Mouse (Mus musculus): Measurements from ENCODE around the gene Ston2. TPM values are rescaled to one million over a fixed set of nuclear protein-coding genes. Genes with fewer than 3 reads are reported as not detected.
"Not testable (repeated sequence)": the region's sequence is repeated elsewhere in the genome, so short reads cannot be mapped to it uniquely, and the experiment has no call there.

The Ston2 gene
- polyA plus RNA-seq, 1 experiment from 2014 or later, result 9.8 TPM

DNA sequence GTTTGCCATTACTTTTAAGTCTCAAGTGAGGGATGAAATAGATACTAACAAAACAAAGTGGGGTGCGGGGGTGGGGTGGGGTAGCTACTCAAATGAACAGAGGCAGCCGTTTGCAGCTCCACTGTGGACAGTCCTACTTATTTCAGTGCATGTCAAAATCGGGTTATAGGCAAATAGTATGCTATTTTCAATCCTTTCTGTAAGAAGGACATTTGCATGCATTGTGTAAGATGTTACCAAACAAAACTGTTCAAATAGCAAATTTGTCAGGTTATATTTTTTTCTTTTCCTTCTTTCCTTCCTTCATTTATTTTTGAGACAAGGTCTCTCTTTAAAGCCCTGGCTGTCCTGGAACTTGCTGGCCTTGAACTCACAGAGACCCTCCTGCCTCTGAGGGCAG lies 16.1 kb upstream of the Ston2 start:
- Histone ChIP-seq H3K36me3 (peaks cover 18% of the 10 kb centered on the region), H3K27me3 (replicated peaks) (no peaks in the 10 kb centered on the region), H3K4me2 (no peak overlapping the region), H3K9me3 (no peaks in the 10 kb centered on the region), H3K4me1 (no peaks in the 10 kb centered on the region), H3K27ac (no peak overlapping the region), H3K9ac (no peak overlapping the region), H3K4me3 (replicated peaks) (no peak overlapping the region)
- no peak for ATAC-seq (ENCODE audit: insufficient read depth, low FRiP score, low read depth)
- 75% methylated on average over 3 of the region's 3 CpGs for WGBS

DNA sequence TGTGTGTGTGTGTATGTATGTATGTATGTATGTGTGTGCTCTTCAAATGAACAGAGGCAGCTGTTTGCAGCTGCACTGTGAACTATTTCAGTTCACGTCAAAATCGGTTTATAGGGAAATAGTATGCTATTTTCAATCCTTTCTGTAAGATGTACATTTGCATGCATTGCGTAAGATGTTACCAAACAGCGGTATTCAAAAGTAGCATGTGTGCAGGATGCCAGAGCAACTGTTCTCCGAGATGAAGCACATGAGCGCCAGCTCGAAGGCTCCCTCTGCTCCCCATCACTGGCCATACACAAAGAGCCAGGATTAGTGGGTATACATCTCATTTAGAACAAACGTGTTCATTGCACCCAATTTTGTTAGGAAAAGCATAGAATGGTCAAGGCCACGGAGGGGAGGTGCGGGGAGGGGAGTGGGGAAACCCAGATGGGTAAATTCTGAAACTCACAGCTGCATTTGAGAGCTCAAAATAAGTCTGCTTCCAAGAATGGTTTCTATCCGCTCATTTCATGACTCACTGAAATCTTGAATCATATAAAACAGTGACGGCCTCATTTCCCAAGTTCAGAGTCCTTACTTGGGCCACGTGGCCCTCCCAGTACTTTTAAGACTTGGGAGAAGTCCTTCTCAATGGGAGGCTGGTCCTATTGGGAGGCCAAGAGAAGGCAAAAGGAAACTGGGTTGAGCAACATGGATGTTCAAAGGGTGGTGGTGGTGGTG lies 15.2 kb upstream of the Ston2 start:
- H3K9ac ChIP-seq, result no peak overlapping the region
- no peak overlapping the region for H3K4me3 ChIP-seq (replicated peaks)
- H3K4me1 ChIP-seq, result no peaks in the 10 kb centered on the region
- no peak overlapping the region for H3K4me2 ChIP-seq
- no peak overlapping the region for H3K27ac ChIP-seq
- H3K27me3 ChIP-seq (replicated peaks), result no peaks in the 10 kb centered on the region
- no peaks in the 10 kb centered on the region for H3K9me3 ChIP-seq
- 77% methylated on average over 13 of the region's 13 CpGs for WGBS
- ATAC-seq (ENCODE audit: insufficient read depth, low FRiP score, low read depth), result no peak
- H3K36me3 ChIP-seq, result peaks cover 9% of the 10 kb centered on the region; the same call in 1 of the 2 replicates

DNA sequence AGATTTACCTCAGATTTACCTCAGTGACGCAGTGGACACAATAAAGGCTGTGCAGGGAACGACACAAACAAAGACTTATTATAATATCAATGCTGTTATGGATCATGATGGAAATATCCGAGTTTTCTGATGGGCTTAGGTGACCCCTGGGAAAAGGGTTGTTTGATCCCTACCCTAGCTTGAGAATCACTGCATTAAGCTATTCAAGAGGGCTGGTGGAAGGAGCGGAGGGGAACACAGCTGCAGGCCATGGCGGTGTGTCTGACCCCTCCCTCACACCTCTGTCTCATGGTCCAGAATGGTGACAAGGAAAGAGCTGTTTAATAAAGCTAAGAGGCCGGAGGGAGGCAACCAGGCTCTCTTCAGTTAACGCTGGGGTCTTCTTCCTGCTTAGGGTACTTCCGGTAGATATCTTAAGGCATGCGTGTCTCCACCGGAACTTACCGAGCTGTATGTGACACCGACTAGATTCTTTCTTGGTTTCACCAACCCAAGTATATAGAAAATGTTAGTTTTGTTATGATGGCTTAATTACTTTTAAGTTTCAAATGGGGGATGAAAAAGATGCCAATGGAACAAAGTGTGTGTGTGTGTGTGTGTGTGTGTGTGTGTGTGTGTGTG lies 14.5 kb upstream of the Ston2 start:
- H3K9me3 ChIP-seq, result no peaks in the 10 kb centered on the region
- no peak overlapping the region for H3K27ac ChIP-seq
- no peaks in the 10 kb centered on the region for H3K27me3 ChIP-seq (replicated peaks)
- H3K9ac ChIP-seq, result no peak overlapping the region
- H3K36me3 ChIP-seq, result peaks cover 7% of the 10 kb centered on the region; the same call in 1 of the 2 replicates
- no peaks in the 10 kb centered on the region for H3K4me1 ChIP-seq
- ATAC-seq (ENCODE audit: insufficient read depth, low FRiP score, low read depth), result no peak
- H3K4me2 ChIP-seq, result no peak overlapping the region
- 86% methylated on average over 12 of the region's 12 CpGs for WGBS
- no peak overlapping the region for H3K4me3 ChIP-seq (replicated peaks)

DNA sequence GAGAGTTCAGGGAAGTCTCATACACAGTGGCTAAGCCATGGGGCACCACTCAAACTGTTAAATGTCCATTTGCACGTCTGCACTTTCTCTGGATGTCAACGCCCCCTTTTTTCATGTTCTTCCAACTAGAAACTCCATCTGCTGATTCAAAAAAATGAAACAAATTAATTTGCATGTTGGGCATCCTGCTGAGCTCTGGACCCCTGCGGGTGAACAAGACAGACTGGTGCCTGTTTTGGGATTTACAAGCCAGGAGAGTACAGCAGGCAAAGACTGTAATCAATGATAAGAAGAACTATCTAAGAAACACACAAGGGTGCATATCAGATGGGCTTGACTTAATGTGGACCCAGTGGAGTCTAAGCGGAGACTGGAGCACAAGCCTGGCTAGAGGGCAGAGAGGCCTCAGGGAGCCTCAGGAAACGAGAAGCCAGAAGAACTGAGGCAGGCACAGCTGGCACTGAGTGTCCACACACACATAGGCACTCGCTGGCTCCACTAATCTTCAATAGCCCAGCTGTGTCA lies 12.7 kb upstream of the Ston2 start:
- H3K27me3 ChIP-seq (replicated peaks), result no peaks in the 10 kb centered on the region
- WGBS, result 76% methylated on average over 6 of the region's 6 CpGs
- no peak overlapping the region for H3K4me2 ChIP-seq
- no peak overlapping the region for H3K4me3 ChIP-seq (replicated peaks)
- ATAC-seq (ENCODE audit: insufficient read depth, low FRiP score, low read depth), result no peak
- H3K36me3 ChIP-seq, result no peaks in the 10 kb centered on the region
- H3K4me1 ChIP-seq, result no peaks in the 10 kb centered on the region
- H3K9ac ChIP-seq, result no peak overlapping the region
- H3K27ac ChIP-seq, result no peak overlapping the region
- H3K9me3 ChIP-seq, result no peaks in the 10 kb centered on the region

DNA sequence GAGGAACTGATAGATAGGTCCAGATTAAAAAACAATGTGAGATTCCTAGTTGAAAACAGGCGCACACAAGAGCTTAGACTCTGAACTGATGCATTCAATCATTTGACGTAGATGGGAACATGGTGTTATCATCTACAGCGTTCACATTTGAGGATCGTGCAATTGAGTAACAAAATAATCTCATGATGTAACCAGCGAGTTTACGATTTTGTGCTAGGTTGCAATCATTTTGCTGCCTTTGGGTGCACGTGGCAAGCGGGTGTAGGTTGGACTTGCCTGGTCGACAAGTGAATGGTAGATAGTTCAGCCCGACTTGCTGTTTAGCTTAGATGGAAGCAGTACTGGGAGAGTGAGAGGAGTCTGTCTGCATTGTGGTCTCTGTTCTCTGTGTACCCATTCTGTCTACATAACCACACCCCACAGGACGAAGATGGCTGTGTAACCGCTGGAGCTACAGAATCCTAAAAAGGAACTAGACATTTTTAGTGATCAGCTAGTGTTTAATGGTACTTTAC lies 11.7 kb upstream of the Ston2 start:
- Histone ChIP-seq H3K4me1 (no peaks in the 10 kb centered on the region), H3K9me3 (no peaks in the 10 kb centered on the region), H3K9ac (no peak overlapping the region), H3K36me3 (no peaks in the 10 kb centered on the region), H3K4me2 (no peak overlapping the region), H3K27ac (no peak overlapping the region), H3K4me3 (replicated peaks) (no peak overlapping the region), H3K27me3 (replicated peaks) (no peaks in the 10 kb centered on the region)
- ATAC-seq (ENCODE audit: insufficient read depth, low FRiP score, low read depth), result no peak
- 68% methylated on average over 12 of the region's 12 CpGs for WGBS

DNA sequence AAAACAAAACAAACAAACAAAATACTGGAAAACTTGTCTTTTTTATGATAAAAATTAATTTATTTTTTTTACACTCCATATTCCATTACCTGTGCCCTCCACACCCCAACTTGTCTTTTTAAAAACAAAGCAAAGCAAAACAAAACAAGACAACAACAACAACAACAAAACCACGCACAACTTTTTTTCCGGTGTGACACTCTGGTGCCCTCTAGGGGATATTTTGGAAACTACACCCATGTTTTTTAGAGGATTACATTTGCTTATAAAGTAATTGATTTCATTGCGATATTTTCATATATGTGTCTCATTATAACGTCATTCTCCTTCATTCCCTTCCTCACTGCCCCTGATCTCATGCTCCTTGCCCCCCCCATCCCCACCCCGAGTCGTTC lies 11.2 kb upstream of the Ston2 start:
- H3K36me3 ChIP-seq, result no peaks in the 10 kb centered on the region
- H3K27ac ChIP-seq, result no peak overlapping the region
- no peaks in the 10 kb centered on the region for H3K4me1 ChIP-seq
- no peak overlapping the region for H3K4me3 ChIP-seq (replicated peaks)
- H3K9ac ChIP-seq, result no peak overlapping the region
- no peak for ATAC-seq (ENCODE audit: insufficient read depth, low FRiP score, low read depth)
- no peaks in the 10 kb centered on the region for H3K9me3 ChIP-seq
- no peak overlapping the region for H3K4me2 ChIP-seq
- 20% methylated on average over 6 of the region's 6 CpGs for WGBS
- H3K27me3 ChIP-seq (replicated peaks), result no peaks in the 10 kb centered on the region

DNA sequence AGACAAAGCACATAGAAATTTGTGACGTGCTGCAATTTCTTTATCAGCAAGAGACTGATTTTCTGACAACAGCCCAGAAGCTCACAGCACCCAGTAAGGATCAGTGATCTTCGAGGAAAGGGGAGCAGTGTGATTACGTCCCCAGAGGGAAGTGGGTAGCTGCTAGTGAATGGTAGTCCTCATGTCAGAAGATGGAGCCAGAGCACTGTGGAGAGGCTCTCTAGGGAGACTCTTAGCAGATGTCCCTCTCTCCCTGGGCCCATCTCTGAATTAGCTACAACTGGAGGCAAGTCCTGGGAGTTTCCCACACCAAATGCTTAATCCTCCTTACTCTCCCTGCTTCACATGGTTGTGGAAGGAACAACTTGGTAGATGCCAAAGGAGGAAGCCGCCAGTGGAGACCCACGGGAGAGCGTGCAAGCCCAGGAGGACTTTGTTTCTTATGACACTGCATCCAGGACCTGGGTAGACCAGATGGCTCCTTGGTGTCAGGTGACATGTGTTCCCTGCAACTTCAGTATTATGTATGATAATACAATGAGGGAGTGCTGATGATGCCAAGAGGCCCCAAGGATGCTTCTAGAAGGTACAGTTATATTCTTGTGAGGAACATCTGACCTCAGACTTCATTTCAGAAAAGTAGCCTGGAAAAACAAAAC lies 10.7 kb upstream of the Ston2 start:
- Histone ChIP-seq H3K27me3 (replicated peaks) (no peaks in the 10 kb centered on the region), H3K9me3 (no peaks in the 10 kb centered on the region), H3K4me1 (no peaks in the 10 kb centered on the region), H3K9ac (no peak overlapping the region), H3K4me3 (replicated peaks) (no peak overlapping the region), H3K36me3 (no peaks in the 10 kb centered on the region), H3K27ac (no peak overlapping the region), H3K4me2 (no peak overlapping the region)
- ATAC-seq (ENCODE audit: insufficient read depth, low FRiP score, low read depth), result no peak; the same call in 1 of the 2 replicates
- WGBS, result 80% methylated on average over 6 of the region's 6 CpGs

DNA sequence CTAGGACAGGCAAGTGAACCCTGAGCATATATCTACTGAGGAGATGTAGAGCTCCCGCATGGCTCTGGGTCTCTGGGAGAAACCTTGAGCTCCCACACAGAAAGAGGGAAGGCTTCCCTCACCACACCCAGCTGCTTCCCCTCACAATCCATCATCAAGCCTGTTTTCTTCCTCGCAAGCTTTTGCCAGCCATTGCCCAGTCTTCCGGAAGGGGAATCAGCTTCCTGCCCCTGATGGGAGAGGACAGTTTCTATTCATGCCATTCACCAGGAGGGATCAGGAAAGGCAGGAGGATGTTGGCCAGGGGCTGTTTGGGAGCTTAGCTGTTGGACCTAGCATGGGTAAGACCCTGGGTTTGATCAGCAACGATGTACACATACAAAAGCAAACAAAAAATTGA lies 8.6 kb upstream of the Ston2 start:
- no peaks in the 10 kb centered on the region for H3K9me3 ChIP-seq
- H3K36me3 ChIP-seq, result no peaks in the 10 kb centered on the region
- H3K4me2 ChIP-seq, result no peak overlapping the region
- no peak overlapping the region for H3K9ac ChIP-seq
- ATAC-seq (ENCODE audit: insufficient read depth, low FRiP score, low read depth), result no peak
- 67% methylated on average over 4 of the region's 4 CpGs for WGBS
- H3K27me3 ChIP-seq (replicated peaks), result no peaks in the 10 kb centered on the region
- no peak overlapping the region for H3K27ac ChIP-seq
- H3K4me3 ChIP-seq (replicated peaks), result no peak overlapping the region
- H3K4me1 ChIP-seq, result no peaks in the 10 kb centered on the region

DNA sequence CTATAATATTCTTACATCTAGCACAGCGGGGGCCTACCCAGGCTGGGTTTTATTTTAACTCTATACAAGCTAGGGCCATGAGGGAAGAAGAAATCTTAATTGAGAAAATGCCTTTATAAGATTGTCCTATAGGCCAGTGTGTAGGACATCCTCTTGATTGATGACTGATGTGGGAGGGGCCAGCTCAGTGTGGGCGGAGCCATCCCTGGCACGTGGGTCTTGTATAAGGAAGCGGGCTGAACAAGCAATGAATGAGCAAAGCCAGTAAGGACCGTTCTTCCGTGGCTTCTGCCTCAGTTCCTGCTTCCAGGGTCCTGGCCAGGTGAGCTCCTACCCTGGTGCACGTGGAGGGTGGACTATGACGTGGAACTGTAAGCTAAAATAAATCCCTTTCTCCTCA lies 5.1 kb upstream of the Ston2 start:
- 78% methylated on average over 8 of the region's 8 CpGs for WGBS
- no peak overlapping the region for H3K4me3 ChIP-seq (replicated peaks)
- H3K9me3 ChIP-seq, result no peaks in the 10 kb centered on the region
- H3K27ac ChIP-seq, result no peak overlapping the region
- no peaks in the 10 kb centered on the region for H3K4me1 ChIP-seq
- no peak for ATAC-seq (ENCODE audit: insufficient read depth, low FRiP score, low read depth)
- H3K27me3 ChIP-seq (replicated peaks), result no peaks in the 10 kb centered on the region
- no peaks in the 10 kb centered on the region for H3K36me3 ChIP-seq
- H3K4me2 ChIP-seq, result no peak overlapping the region
- no peak overlapping the region for H3K9ac ChIP-seq

DNA sequence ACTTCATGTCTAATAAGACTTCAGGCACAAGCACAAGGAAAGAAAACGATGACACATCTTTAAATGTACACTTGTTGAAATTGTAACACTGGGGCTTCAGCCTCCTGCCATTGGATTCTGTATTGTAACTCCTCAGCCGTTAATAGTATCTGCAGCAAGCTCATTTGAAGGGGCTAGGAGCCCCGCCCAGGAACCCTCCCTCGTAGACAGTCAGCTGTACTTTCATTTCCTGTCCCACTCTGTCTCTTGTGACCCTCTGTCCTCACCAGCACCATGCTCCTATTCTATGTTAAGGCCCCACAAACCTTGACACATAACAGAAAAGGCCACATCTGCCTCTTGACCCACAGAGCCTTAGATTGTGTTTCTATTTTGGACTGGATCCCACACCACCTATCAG lies 3.6 kb upstream of the Ston2 start:
- H3K27me3 ChIP-seq (replicated peaks), result no peaks in the 10 kb centered on the region
- H3K4me2 ChIP-seq, result no peak overlapping the region
- H3K9ac ChIP-seq, result no peak overlapping the region
- no peaks in the 10 kb centered on the region for H3K9me3 ChIP-seq
- no peak for ATAC-seq (ENCODE audit: insufficient read depth, low FRiP score, low read depth)
- H3K27ac ChIP-seq, result no peak overlapping the region
- no peaks in the 10 kb centered on the region for H3K36me3 ChIP-seq
- no peaks in the 10 kb centered on the region for H3K4me1 ChIP-seq
- WGBS, result 71% methylated on average over 4 of the region's 4 CpGs
- no peak overlapping the region for H3K4me3 ChIP-seq (replicated peaks)

DNA sequence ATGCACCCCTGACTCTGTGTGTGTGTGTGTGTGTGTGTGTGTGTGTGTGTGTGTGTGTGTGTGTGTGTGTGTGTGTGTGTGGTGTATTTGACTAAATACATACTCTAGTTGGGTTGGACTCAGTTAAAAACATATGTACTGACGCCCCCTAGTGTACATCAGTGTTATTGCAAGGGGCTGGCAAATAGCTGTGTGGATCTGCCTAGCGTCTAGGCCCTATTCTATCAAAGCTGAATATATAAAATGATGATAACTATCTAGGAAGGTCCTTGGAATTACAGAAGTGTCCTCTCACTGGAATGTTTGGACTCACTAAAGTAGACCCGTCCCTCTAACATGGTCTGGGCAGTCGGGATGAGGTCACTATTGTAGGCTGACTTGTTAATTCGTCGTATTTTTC lies 1.6 kb upstream of the Ston2 start:
- H3K4me1 ChIP-seq, result 0 out of 2 replicates have a peak, but pooled peaks cover 6% of the 10 kb centered on the region
- H3K4me2 ChIP-seq, result no peak overlapping the region
- ATAC-seq (ENCODE audit: insufficient read depth, low FRiP score, low read depth), result no peak
- no peaks in the 10 kb centered on the region for H3K9me3 ChIP-seq
- no peak overlapping the region for H3K4me3 ChIP-seq (replicated peaks)
- 60% methylated on average over 6 of the region's 6 CpGs for WGBS
- no peaks in the 10 kb centered on the region for H3K36me3 ChIP-seq
- no peak overlapping the region for H3K27ac ChIP-seq
- H3K9ac ChIP-seq, result no peak overlapping the region
- no peaks in the 10 kb centered on the region for H3K27me3 ChIP-seq (replicated peaks)

DNA sequence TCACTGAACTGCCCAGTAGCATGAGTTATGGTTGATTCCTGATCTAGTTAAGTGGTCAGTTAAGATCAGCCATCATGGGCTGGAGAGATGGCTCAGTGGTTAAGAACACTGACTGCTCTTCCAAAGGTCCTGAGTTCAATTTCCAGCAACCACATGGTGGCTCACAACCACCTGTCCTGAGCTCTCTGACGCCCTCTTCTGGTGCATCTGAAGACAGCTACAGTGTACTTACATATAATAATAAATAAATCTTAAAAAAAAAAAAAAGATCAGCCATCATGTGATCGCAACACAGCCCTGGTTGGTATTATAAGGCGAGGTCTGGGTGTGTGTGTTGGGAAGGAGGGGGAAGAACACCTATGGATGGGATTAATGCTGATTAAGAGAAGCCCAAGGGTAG lies 259 bp upstream of the Ston2 start:
- not testable (repeated sequence) for ATAC-seq (ENCODE audit: insufficient read depth, low FRiP score, low read depth); H3K4me3 ChIP-seq (replicated peaks)
- 67% methylated on average over 3 of the region's 3 CpGs for WGBS

More for the DNA sequence above, 259 bp upstream of the Ston2 start:
- not testable (repeated sequence) for H3K4me1 ChIP-seq; H3K36me3 ChIP-seq; H3K27me3 ChIP-seq (replicated peaks); H3K9ac ChIP-seq; H3K4me2 ChIP-seq; H3K27ac ChIP-seq; H3K9me3 ChIP-seq
